Mouse (Mus musculus) layer of hippocampus, adult 8-10 months (tissue): ENCODE measurements around the gene Apon. TPM values are rescaled to one million over a fixed set of nuclear protein-coding genes. Genes with fewer than 3 reads are reported as not detected.
A peak's percentile ranks its signal among the peaks of the same experiment; 100 is the strongest.
"Not testable (repeated sequence)": the region's sequence is repeated elsewhere in the genome, so short reads cannot be mapped to it uniquely, and the experiment has no call there.

Experiments
- DNase-seq, 2 experiments: peaks; one replicate each; pipeline ENCODE4 v3.0.0; 2022; ENCODE audit warnings: low spot score in 2 of 2
- total RNA-seq, 4 experiments: library from RNA; stranded (reverse); gene quantifications; 2 replicates each; pipeline ENCODE4 v1.2.4; 2022

Apon gene
- total RNA-seq, 4 experiments from 2014 or later: not detected

DNA sequence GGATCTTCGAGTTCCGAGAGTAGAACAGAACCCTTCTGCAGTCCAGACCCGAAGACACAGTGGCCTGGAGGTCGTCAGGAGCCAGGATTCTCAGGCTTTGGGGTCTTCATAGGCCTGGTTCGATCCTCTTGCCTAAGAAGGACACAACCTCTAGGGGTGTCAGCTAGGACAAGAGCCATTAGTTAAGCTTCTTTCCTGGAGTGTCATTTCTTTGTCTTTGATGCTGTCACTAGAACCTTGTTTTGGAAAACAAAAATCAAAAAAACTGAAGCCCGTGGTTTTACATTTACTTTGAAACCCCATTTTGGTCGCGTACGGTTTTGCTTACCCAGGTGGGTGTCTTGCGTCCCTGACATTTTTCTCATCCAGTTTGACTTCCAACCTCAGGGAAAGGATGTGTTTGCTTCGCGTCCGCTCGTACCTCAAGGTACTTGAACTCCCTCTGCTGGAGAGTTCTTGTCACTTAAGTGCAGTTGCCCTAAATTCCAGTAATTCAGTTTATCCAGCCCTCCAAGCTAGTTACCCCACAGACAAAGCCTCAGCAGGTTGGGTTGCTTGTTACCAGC is 21.4 kb upstream of the Apon start:
- DNase-seq: peak; percentile 40 to 45

DNA sequence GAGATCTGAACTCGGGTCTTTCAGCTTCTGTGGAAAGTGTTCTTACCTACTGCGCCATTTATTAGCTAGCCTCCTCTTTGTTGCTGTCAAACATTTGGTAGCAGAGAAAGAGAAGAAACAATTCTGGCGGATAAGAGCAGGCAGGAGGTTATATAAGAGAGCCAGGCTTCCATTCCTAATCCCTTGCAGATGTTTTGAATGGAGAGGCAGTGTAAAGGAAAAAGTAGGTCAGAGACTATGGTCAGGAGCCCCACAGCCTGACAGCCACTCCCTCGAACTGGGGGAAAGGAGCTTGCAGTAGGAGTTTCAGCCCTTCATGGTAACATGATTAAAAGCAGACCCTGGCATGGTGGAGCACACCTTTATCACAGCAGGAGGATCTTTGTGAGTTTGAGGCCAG is 17.6 kb upstream of the Apon start:
- DNase-seq: no peak

DNA sequence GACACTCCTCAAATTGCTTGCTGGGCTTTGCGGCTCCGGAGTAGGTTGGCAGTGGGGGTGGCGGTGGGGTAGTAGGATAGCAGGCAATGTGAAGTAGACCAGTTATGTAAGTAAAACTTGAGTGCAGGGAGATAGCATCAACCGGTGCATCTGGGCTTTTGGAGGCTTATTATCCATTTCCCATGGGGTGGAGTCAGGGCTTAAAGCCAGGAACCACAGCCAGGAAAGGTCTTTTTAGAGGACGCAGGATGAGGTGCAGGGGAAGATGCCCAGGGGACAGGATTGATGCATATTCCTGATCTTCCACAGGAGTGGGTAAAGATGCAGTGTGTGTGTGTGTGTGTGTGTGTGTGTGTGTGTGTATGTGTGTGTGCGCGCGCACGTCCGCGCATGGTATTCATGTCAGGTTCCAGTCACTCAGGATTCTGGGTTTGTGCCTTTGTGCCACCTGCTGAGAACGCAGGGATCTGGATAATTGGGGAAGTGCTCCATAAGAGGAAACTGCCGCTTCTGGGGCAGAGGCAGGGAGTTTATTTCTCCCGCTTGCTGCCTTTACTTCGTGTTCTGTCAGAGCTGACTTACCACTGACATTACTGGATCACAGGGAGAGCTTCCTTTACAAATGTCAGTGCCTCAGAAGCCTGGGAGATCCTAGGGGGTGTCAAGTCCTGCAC is 16.0 kb upstream of the Apon start:
- peak in 1 of 2 experiments; percentile 8 for DNase-seq

DNA sequence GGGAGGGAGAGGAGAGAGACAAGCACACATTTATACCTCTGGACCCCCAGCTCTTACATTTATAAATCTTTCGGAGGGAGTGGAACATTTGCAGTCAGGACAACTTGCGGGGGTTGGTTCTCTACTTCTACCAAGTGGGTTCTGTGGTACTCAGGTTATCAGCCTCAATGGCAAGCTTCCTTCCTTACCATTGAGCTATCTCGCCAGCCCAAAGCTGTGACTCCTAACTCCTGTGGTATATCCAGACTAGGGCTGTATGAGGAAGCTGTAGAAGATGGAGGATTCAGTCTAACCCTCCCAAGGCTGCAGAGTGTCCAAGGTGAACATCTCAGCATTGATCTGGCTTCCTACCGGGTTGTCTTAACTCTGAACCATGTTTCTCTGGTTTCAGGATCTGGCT is 14.8 kb upstream of the Apon start:
- DNase-seq: no peak

DNA sequence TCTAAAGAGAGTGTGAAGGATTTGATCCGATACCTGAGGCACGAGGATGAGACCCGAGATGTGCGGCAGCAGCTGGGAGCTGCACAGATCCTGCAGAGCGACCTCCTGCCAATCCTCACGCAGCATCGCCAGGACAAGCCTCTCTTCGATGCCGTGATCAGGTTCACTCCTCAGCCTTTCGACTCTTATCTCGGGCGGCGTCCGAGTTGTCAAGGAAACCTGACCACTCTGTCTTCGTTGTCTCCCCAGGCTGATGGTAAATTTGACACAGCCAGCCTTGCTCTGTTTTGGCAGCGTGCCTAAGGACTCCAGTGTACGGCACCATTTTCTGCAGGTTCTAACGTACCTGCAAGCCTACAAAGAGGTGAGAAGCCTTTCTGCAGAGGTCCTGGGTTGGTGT is 13.8 kb upstream of the Apon start:
- no peak for DNase-seq

DNA sequence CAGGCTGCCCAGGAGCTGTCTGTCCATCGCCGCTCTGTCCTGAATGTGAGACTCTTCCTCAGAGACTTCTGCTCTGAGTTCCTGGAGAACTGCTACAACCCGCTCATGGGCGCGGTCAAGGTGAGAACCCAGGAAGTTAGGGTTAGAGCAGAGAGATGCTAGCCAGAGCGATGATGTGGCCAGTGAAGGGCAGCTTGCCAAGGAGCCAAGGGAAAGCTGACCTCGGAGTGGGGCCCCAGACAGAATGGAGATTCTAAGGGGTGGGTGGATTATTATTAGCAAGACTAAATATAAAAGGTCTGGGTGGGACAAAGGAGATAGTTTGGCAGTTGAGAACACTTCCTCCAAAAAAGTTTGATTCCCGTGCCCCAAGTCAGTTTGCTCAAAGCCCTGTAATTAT is 10.6 kb upstream of the Apon start:
- DNase-seq: no peak

DNA sequence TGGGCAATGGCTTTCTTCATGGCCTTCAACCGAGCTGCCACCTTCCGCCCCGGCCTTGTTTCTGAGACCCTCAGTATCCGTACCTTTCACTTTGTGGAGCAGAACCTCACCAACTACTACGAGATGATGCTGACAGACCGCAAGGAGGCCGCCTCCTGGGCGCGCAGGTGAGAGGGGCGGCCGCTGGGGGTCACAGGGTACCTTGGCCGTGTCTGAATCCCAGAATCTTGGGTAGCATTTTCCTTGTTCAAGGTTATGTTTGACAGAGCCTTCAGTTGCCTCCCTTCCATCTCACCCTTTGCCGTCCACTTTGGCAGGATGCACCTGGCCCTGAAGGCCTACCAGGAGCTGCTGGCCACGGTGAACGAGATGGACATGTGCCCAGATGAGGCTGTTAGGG is 9.8 kb upstream of the Apon start:
- DNase-seq: no peak

DNA sequence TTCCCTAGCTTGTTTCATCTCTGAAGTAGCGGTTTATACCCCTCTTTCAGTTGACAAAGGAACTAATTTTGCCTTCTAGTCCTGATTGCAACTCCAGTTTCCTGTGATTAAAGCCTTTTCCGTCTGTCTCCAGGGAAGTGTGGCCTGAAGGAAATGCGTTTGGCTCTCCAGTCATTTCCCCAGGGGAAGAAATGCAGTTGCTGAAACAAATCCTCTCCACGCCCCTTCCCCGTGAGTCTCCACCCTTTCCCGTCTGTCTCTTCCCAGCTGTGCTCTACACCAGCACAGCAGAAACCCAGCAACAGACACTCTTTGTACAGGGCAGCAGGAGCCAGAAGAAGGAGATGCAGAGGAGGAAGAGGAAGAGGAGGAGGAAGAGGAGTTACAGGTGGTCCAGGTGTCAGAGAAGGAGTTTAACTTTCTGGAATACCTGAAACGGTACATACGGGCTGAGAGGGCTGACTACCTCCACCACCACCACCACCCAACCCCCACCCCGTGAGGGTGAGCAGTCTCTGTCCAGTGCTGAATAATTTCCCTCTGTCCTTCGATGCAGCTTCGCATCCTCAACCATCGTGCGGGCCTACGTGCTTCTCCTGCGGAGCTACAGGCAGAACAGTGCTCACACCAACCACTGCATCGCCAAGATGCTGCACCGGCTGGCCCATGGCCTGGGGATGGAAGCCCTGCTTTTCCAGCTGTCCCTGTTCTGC is 6.7 kb upstream of the Apon start:
- DNase-seq: no peak

DNA sequence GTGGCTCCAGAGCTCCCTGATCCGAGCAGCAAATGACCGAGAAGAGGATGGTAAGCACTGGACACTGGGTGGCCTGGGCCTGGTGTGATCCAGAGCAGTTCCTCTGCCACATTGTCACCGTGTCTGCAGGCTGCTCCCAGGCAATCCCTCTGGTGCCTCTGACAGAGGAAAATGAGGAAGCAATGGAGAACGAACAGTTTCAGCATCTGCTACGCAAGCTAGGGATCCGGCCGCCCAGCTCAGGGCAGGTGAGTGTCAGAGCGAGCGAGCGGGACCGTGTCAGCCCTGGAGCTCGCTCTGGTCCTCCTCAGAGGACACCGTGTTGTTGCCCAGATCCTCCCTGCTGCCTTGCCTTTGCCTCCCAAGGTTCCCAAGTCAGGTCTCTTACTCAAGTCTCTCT is 3.3 kb upstream of the Apon start:
- DNase-seq: no peak

DNA sequence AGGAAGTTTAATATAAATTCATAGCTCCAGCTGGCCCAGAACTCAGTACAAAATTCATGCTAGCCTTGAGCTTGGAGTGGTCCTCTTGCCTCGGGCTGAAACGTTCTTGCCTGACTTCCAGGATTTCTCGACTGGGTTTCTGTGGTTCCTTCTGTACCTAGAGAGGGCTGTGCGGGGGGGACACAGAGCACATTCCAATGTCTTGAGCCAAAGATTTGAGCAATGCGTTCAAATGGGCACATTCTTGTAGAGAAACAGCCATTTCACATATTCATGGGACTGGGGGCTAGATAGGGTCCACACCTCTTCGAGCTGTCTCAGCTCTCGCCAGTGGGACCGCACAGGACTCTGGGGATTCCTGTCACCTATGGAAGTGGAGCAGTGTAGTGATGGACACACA is 2.0 kb downstream of the Apon start:
- DNase-seq: no peak

DNA sequence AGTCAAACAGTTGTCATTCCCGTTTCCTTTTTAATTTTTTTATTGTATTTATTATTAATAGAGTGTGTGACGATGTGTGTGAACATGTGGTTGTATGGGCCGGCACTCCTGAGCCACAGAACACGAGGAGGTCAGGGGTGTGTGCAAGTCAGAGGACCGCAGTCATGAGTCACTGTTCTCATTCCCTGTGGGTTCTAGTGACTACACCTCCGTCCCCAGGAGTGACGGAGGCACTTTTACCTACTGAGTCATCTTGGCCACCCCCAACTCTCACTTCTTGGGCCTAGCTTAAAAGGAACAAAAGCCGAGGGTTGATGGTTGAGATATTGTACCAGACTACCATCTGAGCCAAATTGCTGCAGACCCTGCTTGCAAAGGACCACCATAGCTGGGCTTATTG is 2.4 kb downstream of the Apon start:
- DNase-seq: no peak

DNA sequence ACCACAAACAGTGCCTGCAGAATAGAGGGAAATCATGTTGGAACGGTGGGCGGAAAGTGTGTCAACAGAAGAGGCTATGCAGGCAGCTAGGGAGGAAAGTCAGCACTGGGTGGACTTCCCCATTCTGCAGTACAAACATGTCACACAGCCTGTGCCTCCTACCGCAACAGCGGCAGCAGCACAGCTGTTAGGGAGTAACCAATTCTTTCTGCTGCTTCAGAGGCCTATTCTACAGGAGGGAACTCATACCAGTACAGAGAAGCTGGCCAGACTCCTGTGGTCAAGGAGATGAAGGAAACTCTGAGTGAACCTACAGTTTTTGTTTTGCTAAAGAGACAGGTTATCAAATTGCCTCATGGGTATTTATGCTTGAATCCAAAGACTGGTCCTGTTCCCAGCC is 5.1 kb downstream of the Apon start:
- DNase-seq: no peak

DNA sequence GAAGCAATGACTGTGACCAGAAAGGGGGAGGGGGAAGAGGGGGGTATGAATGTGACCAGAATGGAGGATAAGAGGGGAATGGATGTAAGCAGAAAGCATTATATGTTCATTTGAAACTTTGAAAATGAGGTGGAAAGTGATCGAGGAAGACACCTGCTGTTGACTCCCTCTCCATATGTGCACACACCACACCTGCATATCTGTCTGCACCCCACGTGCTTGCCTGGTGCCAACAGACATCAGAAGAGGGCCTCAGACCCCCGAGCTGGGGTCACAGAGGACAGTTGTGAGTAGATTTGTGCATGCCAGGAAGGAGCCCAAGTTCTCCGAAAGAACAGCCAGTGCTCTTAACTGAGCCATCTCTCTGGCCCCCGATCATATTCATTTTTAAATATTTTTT is 6.0 kb downstream of the Apon start:
- DNase-seq: no peak

DNA sequence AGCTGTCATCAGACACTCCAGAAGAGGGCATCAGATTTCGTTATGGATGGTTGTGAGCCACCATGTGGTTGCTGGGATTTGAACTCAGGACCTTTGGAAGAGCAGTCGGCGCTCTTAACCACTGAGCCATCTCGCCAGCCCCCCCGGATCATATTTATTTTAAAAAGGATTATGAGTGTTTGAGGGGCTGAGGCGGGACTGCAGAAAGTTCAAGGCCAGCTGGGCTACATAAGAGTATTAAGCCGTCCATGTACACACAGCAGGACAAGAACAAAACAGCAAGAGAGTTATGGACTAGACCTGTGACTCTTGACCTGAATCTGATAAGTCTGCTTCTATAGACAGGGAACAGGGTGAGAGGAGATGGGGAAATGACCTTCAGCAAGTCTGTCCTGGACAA is 6.5 kb downstream of the Apon start:
- DNase-seq: not testable (repeated sequence)

DNA sequence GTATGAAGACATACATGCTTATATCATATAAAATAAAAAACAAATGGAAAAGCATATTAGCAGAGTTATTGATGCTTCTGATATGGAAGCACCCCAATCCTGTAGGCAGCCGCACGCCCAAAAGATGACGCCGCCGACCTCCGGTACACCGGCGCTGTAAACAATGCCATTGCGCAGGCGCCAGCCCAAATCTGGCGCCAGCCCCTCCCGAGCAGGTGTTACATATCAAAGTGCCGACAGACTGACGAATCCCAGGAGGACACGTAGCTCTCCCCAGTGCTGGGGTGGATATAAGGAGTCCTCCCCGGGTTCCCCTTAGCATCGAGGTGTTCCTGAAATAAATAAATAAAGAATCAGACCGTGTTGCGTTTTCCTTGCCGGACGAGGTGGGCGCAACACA is 8.4 kb downstream of the Apon start:
- DNase-seq: no peak

DNA sequence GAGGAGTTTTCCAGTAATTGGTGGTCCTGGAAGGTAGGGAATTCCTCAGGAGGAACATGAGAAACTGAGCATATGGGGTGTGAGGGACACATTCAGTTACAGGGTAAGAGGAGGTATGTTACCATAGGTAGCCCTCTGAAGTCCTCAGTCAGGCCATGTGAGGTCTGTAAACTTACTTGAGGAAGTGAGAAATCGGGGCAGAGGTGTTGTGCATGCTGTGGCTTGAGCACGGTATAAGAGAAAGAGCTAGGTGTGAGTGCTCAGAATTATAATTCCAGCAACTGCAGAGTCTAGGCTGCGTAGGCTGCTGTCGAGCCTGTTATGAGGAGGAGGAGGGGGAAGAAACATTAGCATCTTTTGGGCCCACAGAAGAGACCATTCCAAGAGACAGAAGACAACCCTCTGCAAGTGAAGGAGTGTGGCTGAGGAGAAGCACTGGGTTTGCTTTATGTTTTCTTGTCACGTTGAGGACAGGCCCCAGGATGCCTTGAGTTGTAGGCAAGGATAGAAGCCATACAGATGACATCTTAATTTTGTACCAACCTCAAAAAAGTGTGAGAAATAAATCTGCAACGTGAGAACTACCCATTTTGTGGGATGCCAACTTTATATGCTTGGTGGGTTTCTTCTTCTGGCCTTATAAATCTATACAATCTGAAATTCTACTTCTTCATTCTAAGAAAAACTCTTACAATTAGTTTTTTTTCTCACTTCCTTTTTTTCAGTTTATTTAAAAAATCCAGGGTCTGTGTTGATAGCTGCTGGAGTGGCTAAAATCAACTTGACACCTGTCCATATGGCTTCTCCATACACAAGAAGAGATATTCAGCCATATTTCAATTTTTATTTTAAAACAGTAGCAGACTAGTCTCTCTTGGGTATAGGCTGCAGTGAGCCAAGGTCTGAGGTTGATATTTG is 9.8 kb downstream of the Apon start:
- no peak for DNase-seq

DNA sequence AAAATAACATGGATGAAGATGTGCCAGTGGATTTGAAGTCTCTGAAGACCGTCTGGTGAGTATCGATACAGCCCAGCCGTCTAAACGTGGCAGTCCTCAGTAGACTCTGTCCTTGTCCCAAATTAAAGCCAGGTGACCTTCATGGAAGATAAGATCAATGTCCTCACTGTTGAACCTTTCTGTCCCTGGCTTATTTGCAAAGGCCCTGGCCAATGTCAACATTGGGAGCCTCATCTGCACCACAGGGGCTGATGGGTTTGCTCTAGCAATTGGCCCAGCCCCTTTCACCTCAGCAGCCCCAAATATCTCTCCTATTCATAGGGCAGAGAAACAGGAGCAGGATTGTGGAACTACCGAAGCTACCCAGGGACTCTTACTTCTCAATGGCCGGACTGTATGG is 14.5 kb downstream of the Apon start, which contains the start of gene Apof:
TSS of gene Apof (plus strand) at position 301 of the 400 bp plus-strand sequence.
- no peak for DNase-seq

DNA sequence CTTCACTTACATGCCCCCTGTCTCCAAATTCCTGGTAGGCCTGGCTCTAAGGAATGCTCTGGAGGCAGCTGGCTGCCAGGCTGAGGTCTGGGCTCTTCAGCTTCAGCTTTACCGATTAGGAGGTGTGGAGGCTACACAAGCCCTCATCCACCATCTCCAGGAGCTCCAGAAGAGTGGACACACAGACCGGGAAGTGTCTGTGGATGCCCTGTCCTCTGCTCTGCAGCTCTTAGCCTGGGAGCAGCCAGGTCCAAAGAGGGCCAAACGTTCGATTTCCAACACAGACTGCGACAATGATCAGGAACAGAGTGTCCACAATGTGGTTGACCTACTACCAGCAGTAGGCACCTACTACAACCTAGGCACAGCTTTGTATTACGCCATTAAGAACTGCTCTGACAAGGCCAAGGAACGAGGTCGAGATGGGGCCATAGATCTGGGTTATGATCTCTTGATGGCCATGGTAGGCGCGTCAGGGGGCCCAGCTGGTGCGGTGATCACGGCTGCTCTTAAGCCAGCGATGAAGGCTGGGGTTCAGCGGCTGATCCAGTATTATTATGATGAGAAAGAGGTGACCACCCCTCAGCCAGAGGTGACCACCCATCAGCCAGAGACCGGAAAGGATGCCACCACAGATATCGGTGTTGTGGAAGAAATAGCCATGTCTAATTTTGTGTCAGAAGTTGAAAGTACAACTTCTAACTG is 15.5 kb downstream of the Apon start:
- DNase-seq: no peak

DNA sequence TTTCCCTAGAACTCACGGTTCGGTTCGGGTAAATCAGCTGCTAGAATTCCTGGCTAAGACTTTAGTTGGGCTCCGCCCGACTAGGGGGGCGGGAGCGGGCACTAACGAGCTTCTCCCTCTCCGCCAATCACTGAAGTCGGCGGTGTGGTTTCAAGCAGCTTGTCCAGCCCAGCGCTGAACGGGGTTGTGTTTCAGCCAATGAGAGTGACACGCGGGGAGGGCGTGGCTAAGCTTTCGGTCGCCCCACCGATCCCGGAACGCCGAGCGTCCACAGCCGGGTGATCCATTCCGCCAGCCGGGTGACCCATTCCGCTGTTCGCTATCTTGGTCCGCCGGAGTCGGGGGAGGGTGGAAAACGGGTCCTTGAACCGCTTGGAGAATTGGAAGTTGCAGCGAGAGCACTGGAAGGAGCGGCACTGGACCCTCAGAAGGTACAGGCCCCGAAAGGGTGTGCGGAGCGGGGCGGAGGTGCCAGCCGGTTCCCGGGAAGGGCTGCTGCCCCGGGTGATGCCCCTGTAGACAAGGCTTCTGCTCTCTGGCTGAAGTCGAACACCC is 16.5 kb downstream of the Apon start, which contains the start of gene Stat2:
TSS of gene Stat2 (plus strand) at position 273 of the 555 bp plus-strand sequence.
- peak; percentile 97 to 98 for DNase-seq

DNA sequence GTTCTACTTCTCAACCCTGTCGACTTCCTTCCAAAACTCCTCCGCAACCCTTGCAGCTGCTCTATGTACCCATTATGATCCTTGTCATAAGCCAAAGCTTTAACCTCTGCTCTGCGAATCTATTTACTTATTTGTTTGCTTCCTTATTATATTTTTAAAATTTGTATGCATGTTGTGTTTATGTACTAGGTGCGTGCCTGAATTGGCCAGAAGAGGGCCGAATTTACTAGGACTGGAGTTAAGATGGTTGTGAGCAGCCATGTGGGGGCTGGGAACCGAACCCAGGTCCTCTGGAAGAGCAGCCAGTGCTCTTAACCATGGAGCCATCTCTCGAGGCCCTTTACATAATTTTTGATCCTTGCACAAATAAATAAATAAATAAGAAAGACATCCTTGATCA is 17.0 kb downstream of the Apon start:
- DNase-seq: no peak

DNA sequence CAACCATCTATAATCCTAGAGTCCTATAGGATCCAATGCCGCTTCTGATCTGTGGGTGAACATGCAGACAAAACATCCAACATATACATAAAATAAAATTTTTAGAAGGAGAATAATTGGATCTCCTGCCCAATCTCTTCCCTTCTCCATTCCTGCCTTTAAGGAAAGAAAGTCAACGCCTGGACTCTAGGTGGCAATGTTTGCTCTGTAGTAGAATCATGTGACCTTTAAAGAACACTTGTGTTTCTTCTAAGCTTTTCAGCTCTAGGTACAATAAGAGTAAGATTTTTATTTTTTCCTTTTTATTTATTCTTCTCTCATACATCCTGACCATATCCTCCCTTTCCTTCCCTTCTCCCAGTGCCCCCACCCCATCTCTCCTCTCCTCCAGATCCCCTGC is 18.0 kb downstream of the Apon start:
- no peak for DNase-seq
